Mouse (Mus musculus): ENCODE data around the gene Hdhd3. TPM values are rescaled to one million over a fixed set of nuclear protein-coding genes. Genes with fewer than 3 reads are reported as not detected.

Hdhd3 gene
- polyA plus RNA-seq (2016; fragmentation: Nextera tagmentation; extraction: Ambion mirVana) = 12.0 and 12.8 TPM in 2 replicates

DNA sequence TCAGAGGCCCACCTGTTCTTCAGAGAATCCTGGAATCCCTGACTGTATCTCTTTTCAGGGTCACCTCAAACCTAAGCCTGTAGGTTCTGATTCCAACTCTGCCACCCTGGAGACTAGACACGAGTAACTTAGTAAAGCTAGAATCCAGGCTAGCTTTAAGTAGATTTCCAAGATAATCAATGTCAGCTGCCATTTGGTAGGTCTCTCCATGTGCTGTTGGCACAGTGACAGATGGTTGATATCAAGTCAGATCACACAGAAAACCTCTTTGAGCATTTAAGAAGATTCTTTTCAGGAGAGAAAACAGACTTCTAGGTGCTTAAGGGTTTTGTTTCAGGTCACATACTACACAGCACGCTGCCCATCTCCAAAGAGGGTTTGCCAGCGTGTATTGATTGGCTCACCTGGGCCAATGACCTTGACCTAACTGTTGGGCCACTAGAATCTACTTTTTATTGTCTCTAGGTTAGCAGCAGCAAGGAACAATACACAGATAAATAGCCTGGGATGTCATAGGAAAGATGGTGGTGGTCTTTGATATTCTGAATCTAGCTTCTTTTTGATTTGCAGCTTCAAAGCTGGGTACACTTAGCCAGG is at the start of gene Hdhd3:
TSS of gene Hdhd3 (minus strand) at position 94 of the 597 bp plus-strand sequence.
- H3K27me3 ChIP-seq = no peaks in the 10 kb centered on the region
- WGBS = 88% methylated on average over 3 of the region's 3 CpGs
- ATAC-seq (ENCODE audit: low FRiP score, low read depth) = no peak

GRCm38 (mm10) chr4:62551966-62552365 is 48.7 kb upstream of the Hdhd3 start:
- Histone ChIP-seq H3K36me3 (no peaks in the 10 kb centered on the region), H3K27me3 (no peaks in the 10 kb centered on the region), H3K9me3 (no peaks in the 10 kb centered on the region), H3K27ac (replicated peaks) (no peak overlapping the region), H3K4me1 (no peaks in the 10 kb centered on the region), H3K4me2 (replicated peaks) (no peak overlapping the region), H3K4me3 (no peak overlapping the region), H3K9ac (replicated peaks) (no peak overlapping the region)
- WGBS = 88% methylated on average over 7 of the region's 7 CpGs
- ATAC-seq (ENCODE audit: low FRiP score, low read depth) = no peak

More for the DNA sequence above, at the start of gene Hdhd3:
- Histone ChIP-seq H3K9ac (replicated peaks) (peak within 1 kb of the TSS; percentile 66), H3K9me3 (no peaks in the 10 kb centered on the region), H3K4me2 (replicated peaks) (peak within 1 kb of the TSS; percentile 67), H3K27ac (replicated peaks) (no peak within 1 kb of the TSS), H3K36me3 (peaks cover 20% of the 10 kb centered on the region), H3K4me1 (peaks cover 7% of the 10 kb centered on the region; the same call in 1 of the 2 replicates), H3K4me3 (peak within 1 kb of the TSS; percentile 60)

DNA sequence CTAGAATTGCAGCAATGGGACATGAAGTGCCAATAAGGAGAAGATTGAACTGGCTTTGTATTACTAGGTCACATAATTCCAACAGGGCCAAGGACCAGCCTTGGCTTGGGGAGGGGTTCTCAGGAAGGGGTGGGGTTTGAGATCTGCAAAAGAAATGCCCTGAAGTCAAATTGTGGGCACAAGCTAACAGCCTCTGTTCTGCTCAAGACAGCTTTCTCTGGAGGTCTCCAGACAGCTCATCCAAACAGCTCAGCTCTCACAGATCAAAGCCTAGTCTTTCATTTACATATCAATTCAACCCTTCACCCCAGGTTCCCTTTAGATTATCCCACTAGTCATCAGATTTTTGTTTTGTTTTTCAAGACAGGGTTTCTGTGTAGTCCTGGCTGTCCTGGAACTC is 41.5 kb upstream of the Hdhd3 start:
- Histone ChIP-seq H3K4me2 (replicated peaks) (no peak overlapping the region), H3K4me1 (no peaks in the 10 kb centered on the region), H3K9me3 (no peaks in the 10 kb centered on the region), H3K9ac (replicated peaks) (no peak overlapping the region), H3K27me3 (no peaks in the 10 kb centered on the region), H3K4me3 (no peak overlapping the region), H3K36me3 (no peaks in the 10 kb centered on the region), H3K27ac (replicated peaks) (no peak overlapping the region)
- no peak for ATAC-seq (ENCODE audit: low FRiP score, low read depth)

DNA sequence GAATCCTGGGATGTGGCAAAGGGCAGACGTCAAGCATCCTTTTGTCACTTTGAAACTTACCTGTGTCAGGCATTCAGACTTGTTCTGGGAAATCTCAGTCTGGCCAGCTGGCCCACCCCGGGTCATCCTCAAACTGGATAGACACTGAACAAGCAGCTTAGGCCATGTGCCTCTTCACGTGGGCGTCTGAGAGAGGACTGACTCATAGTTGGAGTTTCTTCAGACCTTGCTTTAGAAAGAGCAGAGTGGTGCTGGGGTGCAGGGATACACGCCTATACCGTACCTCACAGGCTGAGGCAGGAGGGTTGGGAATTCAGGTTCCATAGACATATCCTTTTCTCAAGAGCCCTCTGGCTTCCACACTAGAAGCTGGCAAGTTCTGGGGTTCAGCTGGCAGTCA is 40.5 kb upstream of the Hdhd3 start:
- 91% methylated on average over 6 of the region's 6 CpGs for WGBS

GRCm38 (mm10) chr4:62541802-62542201 is 38.5 kb upstream of the Hdhd3 start:
- H3K27me3 ChIP-seq = no peaks in the 10 kb centered on the region
- ATAC-seq (ENCODE audit: low FRiP score, low read depth) = no peak
- H3K27ac ChIP-seq (replicated peaks) = no peak overlapping the region
- H3K4me2 ChIP-seq (replicated peaks) = no peak overlapping the region
- no peaks in the 10 kb centered on the region for H3K36me3 ChIP-seq
- H3K4me1 ChIP-seq = no peaks in the 10 kb centered on the region
- no peak overlapping the region for H3K4me3 ChIP-seq
- H3K9me3 ChIP-seq = no peaks in the 10 kb centered on the region
- WGBS = 84% methylated on average over 3 of the region's 3 CpGs
- no peak overlapping the region for H3K9ac ChIP-seq (replicated peaks)

More for the DNA sequence above, 40.5 kb upstream of the Hdhd3 start:
- no peaks in the 10 kb centered on the region for H3K4me1 ChIP-seq
- no peaks in the 10 kb centered on the region for H3K36me3 ChIP-seq
- H3K9ac ChIP-seq (replicated peaks) = no peak overlapping the region
- H3K9me3 ChIP-seq = no peaks in the 10 kb centered on the region
- H3K27me3 ChIP-seq = no peaks in the 10 kb centered on the region
- H3K27ac ChIP-seq (replicated peaks) = no peak overlapping the region
- H3K4me2 ChIP-seq (replicated peaks) = no peak overlapping the region
- H3K4me3 ChIP-seq = no peak overlapping the region
- no peak for ATAC-seq (ENCODE audit: low FRiP score, low read depth)

GRCm38 (mm10) chr4:62533729-62534128 is 30.5 kb upstream of the Hdhd3 start:
- H3K4me3 ChIP-seq = no peak overlapping the region
- H3K36me3 ChIP-seq = no peaks in the 10 kb centered on the region
- H3K4me1 ChIP-seq = no peaks in the 10 kb centered on the region
- no peak for ATAC-seq (ENCODE audit: low FRiP score, low read depth)
- H3K27me3 ChIP-seq = no peaks in the 10 kb centered on the region
- H3K27ac ChIP-seq (replicated peaks) = no peak overlapping the region
- 84% methylated on average over 6 of the region's 6 CpGs for WGBS
- no peaks in the 10 kb centered on the region for H3K9me3 ChIP-seq
- H3K4me2 ChIP-seq (replicated peaks) = no peak overlapping the region
- no peak overlapping the region for H3K9ac ChIP-seq (replicated peaks)

DNA sequence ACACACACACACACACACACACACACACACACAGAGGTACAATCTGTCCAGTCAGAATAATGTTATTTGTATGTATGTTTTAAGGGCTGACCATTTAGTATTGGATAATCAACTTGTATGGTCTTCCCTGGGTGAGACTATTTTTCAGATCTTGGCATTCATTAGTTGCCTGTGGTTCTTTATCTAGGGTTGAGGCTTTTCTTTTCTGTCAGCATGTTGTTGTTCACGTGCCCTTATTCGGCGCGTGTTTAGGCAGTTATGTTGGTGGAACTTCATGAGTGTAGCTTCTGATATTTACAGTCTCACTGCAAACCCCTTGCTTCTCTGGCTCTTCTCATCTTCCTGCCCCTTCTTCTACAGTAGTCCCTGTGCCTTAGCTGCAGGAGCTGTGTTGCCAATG is 24.4 kb upstream of the Hdhd3 start:
- 87% methylated on average over 4 of the region's 4 CpGs for WGBS
- no peak for ATAC-seq (ENCODE audit: low FRiP score, low read depth)

DNA sequence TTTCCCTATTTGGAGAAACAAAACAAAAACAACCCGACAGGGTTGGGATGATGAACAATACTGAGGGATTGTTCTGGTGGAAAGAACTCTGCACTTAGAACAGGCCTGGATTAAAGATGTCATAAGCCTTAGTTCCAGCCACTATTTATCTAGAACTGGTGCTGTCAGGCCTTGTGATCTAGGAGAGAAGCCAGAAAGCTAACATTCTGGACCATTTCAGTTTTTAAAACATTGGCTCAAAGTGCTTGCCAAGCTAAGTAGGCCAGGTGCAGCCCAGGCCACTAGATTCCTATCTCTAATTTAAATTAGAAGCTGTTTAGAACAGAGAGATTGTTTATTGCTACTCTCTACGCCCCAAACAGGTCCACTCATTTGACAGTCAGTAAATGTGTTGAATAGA is 23.0 kb upstream of the Hdhd3 start:
- Histone ChIP-seq H3K4me2 (replicated peaks) (no peak overlapping the region), H3K9ac (replicated peaks) (no peak overlapping the region), H3K36me3 (peaks cover 15% of the 10 kb centered on the region; the same call in 1 of the 2 replicates), H3K27ac (replicated peaks) (no peak overlapping the region), H3K27me3 (no peaks in the 10 kb centered on the region), H3K9me3 (no peaks in the 10 kb centered on the region), H3K4me3 (no peak overlapping the region), H3K4me1 (peaks cover 9% of the 10 kb centered on the region)
- WGBS = 62% methylated on average over 2 of the region's 2 CpGs
- ATAC-seq (ENCODE audit: low FRiP score, low read depth) = no peak

More for the DNA sequence above, 24.4 kb upstream of the Hdhd3 start:
- Histone ChIP-seq H3K36me3 (peaks cover 10% of the 10 kb centered on the region; the same call in 1 of the 2 replicates), H3K4me2 (replicated peaks) (no peak overlapping the region), H3K4me3 (no peak overlapping the region), H3K4me1 (peaks cover 9% of the 10 kb centered on the region), H3K9ac (replicated peaks) (no peak overlapping the region), H3K27me3 (no peaks in the 10 kb centered on the region), H3K27ac (replicated peaks) (no peak overlapping the region), H3K9me3 (no peaks in the 10 kb centered on the region)

DNA sequence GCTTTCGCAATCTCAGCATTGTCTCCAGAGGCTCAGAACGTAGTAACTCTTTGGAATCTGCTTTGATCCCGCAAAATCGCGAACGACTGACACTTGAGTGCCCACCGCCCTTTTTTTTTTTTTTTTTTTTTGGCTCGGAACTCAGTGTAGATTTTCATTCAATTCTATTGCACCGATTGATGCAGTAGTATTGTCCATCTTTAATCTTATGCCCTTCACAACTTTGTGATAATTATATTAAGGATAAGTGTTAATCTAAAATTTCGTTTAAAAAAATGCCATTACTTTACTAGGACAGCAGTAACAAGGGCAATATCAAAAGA is 22.2 kb upstream of the Hdhd3 start:
- H3K9ac ChIP-seq (replicated peaks) = peak overlapping the region; percentile 83; the same call in 1 of the 2 replicates
- H3K4me2 ChIP-seq (replicated peaks) = peak overlapping the region; percentile 93
- WGBS = 2% methylated on average over 9 of the region's 10 CpGs
- H3K9me3 ChIP-seq = no peaks in the 10 kb centered on the region
- H3K27ac ChIP-seq (replicated peaks) = no peak overlapping the region
- ATAC-seq (ENCODE audit: low FRiP score, low read depth) = no peak
- H3K4me3 ChIP-seq = peak overlapping the region; percentile 72
- peaks cover 11% of the 10 kb centered on the region for H3K4me1 ChIP-seq
- H3K27me3 ChIP-seq = no peaks in the 10 kb centered on the region
- H3K36me3 ChIP-seq = peaks cover 15% of the 10 kb centered on the region; the same call in 1 of the 2 replicates

DNA sequence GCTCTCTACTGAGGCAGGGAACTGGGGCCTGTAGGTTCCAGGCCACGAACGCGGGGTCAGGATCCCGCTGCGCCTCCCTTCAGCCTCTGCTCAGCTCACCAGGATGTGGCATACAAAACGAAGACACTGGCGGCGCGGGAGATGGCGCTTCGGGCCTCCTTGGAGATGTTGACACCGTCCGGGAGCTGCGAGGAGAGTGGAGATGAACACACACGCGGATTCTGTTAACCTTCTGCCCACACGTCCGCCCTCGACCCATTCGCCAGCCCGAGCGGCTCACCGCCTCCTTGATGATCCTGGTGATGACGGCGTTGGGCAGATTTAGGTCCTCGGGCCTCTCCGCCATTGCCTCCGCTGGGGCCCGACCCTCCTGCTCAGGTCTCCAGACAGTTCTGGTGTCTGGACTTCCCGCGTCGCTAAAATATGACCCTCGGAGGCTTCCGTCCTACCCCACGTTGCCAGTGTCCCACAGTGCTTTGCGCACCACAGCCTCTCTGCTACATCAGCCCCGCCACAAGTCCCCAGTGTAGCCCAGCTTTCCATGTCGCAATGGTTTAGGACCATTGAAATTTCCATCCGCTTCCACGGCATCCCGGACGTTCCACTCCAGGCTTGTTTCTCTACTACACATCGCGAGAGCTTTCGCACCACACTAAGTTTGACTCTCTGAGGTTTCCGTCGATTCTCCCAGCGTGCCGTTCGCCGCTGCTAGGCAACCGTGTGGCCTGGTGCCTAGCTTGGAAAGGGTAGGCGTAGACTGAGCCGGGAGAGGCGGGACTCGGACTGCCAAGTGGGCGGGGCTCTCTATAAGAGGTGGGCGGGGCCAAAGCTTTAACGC is 21.6 kb upstream of the Hdhd3 start, which contains the start of the genes Pole3 and 4933430I17Rik:
TSS of gene Pole3 (minus strand) at position 418 of the 838 bp plus-strand sequence.
TSS of gene 4933430I17Rik (plus strand) at position 719 of the 838 bp plus-strand sequence.
- peak; percentile 99 for ATAC-seq (ENCODE audit: low FRiP score, low read depth)
- under 1% methylated on average over 59 of the region's 59 CpGs for WGBS
- H3K27ac ChIP-seq (replicated peaks) = peak within 1 kb of the TSS; percentile 93
- peaks cover 12% of the 10 kb centered on the region for H3K4me1 ChIP-seq
- peak within 1 kb of the TSS; percentile 83 for H3K9ac ChIP-seq (replicated peaks)
- peaks cover 15% of the 10 kb centered on the region; the same call in 1 of the 2 replicates for H3K36me3 ChIP-seq
- no peaks in the 10 kb centered on the region for H3K27me3 ChIP-seq
- H3K4me2 ChIP-seq (replicated peaks) = peak within 1 kb of the TSS; percentile 93
- peak within 1 kb of the TSS; percentile 72 for H3K4me3 ChIP-seq
- no peaks in the 10 kb centered on the region for H3K9me3 ChIP-seq

DNA sequence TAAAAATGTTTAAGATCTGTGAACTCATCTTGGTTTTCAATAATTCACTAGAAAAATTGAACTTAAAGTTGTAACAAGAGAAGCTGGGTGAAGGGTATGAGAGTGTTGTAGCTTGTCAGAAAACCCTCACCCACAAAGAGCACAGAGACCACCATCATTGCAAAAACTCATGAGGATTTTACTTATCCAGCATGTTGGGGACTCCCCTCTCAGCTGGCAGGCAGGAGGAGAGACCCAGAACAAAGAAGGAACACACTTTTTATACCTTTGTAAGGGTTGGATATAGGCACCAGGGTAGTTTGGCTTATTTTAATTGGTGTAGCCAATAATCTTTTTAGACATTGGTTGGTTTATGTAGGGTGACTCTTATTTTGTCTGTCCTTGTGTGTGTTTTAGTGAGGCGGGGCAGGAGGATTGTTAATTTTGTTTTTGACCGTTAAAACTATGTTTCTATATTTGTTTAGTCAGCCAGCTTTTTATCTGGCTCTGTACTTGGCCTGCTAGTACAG is 17.7 kb upstream of the Hdhd3 start:
- no peaks in the 10 kb centered on the region for H3K27me3 ChIP-seq
- H3K4me2 ChIP-seq (replicated peaks) = no peak overlapping the region
- H3K4me1 ChIP-seq = peaks cover 26% of the 10 kb centered on the region
- H3K27ac ChIP-seq (replicated peaks) = no peak overlapping the region
- H3K36me3 ChIP-seq = peaks cover 15% of the 10 kb centered on the region; the same call in 1 of the 2 replicates
- H3K9ac ChIP-seq (replicated peaks) = no peak overlapping the region
- no peak overlapping the region for H3K4me3 ChIP-seq
- ATAC-seq (ENCODE audit: low FRiP score, low read depth) = no peak
- no peaks in the 10 kb centered on the region for H3K9me3 ChIP-seq
- WGBS = 92% methylated on average over 2 of the region's 2 CpGs

DNA sequence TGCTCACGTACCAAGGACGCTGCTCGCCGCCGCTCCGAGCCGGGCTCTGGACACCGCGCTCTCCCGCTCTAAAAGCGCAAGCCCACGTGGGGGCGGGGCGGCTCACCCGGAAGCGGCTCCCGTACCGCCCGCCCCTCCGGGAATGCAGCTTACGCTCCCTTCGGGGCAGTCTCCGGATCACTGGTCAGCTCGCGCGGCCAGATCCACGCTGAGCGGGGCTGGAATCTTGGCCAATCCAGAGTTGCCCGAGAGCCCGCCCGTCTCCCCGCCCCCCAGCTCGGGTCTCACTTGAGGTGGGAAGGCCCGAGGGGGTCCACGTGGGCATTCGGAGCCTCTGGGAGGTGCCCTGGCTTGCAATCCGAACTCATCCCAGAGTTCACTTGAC is 16.6 kb upstream of the Hdhd3 start, which contains the start of gene Alad:
TSS of gene Alad (minus strand) at position 70 of the 385 bp plus-strand sequence.
- Histone ChIP-seq H3K27me3 (no peaks in the 10 kb centered on the region), H3K4me1 (peaks cover 29% of the 10 kb centered on the region), H3K9ac (replicated peaks) (peak within 1 kb of the TSS; percentile 77), H3K9me3 (no peaks in the 10 kb centered on the region), H3K4me3 (peak within 1 kb of the TSS; percentile 71), H3K36me3 (peaks cover 15% of the 10 kb centered on the region; the same call in 1 of the 2 replicates), H3K27ac (replicated peaks) (peak within 1 kb of the TSS; percentile 80), H3K4me2 (replicated peaks) (peak within 1 kb of the TSS; percentile 78)
- ATAC-seq (ENCODE audit: low FRiP score, low read depth) = peak; percentile 88
- WGBS = under 1% methylated on average over 37 of the region's 37 CpGs

All from midbrain, embryonic 12.5 days (tissue).